Mouse (Mus musculus): ENCODE results near the gene Gimap4. TPM values are rescaled to one million over a fixed set of nuclear protein-coding genes. Genes with fewer than 3 reads are reported as not detected.

Gimap4 gene
- polyA plus RNA-seq, 1 experiment from 2014 or later = 1.5 TPM

DNA sequence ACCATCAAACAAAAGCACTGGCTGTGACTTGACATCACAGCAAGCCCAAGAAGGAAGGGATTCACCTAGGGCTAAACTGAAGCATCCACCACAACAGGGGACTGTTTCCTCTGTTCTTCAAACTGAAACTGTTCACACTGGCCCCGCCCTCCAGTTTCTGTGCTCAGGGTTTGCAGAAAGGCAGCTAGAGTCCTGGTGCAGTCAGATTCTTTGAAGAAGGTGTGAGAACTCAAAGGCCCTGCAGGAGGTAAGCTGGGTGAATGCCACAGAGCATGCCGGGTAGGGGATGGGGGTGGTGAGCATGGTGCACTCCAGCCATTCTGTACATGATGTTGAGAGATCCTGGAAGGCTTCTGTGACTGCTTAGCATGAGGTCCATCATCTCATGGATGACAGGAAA, 34.1 kb downstream of the Gimap4 start, which contains the start of the genes Gm28053 and Gimap7:
Gene Gm28053 (plus strand): TSS at position 153 of the 400 bp plus-strand sequence.
Gene Gimap7 (plus strand): TSS at position 167 of the 400 bp plus-strand sequence.
- no peak for ATAC-seq (ENCODE audit: low FRiP score)
- H3K9me3 ChIP-seq (ENCODE audit: control insufficient read depth, low read length) = no peaks in the 10 kb centered on the region
- no peak within 1 kb of the TSS for H3K9ac ChIP-seq
- H3K36me3 ChIP-seq (replicated peaks; ENCODE audit: control insufficient read depth, insufficient read depth) = no peaks in the 10 kb centered on the region
- H3K4me3 ChIP-seq (replicated peaks; ENCODE audit: low read length) = no peak within 1 kb of the TSS
- H3K27me3 ChIP-seq (ENCODE audit: control insufficient read depth, insufficient read depth, low read length) = no peaks in the 10 kb centered on the region
- no peaks in the 10 kb centered on the region for H3K4me1 ChIP-seq (replicated peaks; ENCODE audit: control insufficient read depth, insufficient read depth, low read length)
- H3K27ac ChIP-seq = no peak within 1 kb of the TSS
- no peak within 1 kb of the TSS for H3K4me2 ChIP-seq (replicated peaks)
- 62% methylated on average over 2 of the region's 2 CpGs for WGBS
- DNase-seq (ENCODE audit: low spot score) = no peak

GRCm38 (mm10) chr6:48720326-48720725, 36.0 kb downstream of the Gimap4 start:
- Histone ChIP-seq H3K4me3 (replicated peaks; ENCODE audit: low read length) (no peak overlapping the region), H3K27me3 (ENCODE audit: control insufficient read depth, insufficient read depth, low read length) (no peaks in the 10 kb centered on the region), H3K4me2 (replicated peaks) (no peak overlapping the region), H3K4me1 (replicated peaks; ENCODE audit: control insufficient read depth, insufficient read depth, low read length) (no peaks in the 10 kb centered on the region), H3K9ac (no peak overlapping the region), H3K9me3 (ENCODE audit: control insufficient read depth, low read length) (no peaks in the 10 kb centered on the region), H3K36me3 (replicated peaks; ENCODE audit: control insufficient read depth, insufficient read depth) (no peaks in the 10 kb centered on the region), H3K27ac (no peak overlapping the region)
- 85% methylated on average over 4 of the region's 4 CpGs for WGBS
- ATAC-seq (ENCODE audit: low FRiP score) (no peak), DNase-seq (ENCODE audit: low spot score) (no peak)

DNA sequence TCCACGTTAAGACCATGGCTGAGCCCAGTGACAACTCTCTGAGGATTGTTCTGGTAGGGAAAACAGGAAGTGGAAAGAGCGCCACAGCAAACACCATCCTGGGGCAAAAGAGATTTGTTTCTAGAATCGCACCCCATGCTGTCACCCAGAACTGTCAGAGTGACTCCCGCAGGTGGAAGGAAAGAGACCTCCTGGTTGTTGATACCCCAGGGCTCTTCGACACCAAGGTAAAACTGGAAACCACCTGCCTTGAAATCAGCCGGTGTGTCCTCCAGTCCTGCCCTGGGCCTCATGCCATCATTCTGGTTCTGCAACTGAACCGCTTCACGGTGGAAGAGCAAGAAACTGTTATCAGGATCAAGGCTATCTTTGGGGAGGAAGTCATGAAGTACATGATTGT, 39.1 kb downstream of the Gimap4 start:
- no peaks in the 10 kb centered on the region for H3K9me3 ChIP-seq (ENCODE audit: control insufficient read depth, low read length)
- no peak overlapping the region for H3K27ac ChIP-seq
- H3K4me2 ChIP-seq (replicated peaks) = no peak overlapping the region
- WGBS = 86% methylated on average over 8 of the region's 8 CpGs
- H3K36me3 ChIP-seq (replicated peaks; ENCODE audit: control insufficient read depth, insufficient read depth) = no peaks in the 10 kb centered on the region
- no peaks in the 10 kb centered on the region for H3K4me1 ChIP-seq (replicated peaks; ENCODE audit: control insufficient read depth, insufficient read depth, low read length)
- no peaks in the 10 kb centered on the region for H3K27me3 ChIP-seq (ENCODE audit: control insufficient read depth, insufficient read depth, low read length)
- no peak overlapping the region for H3K9ac ChIP-seq
- no peak for ATAC-seq (ENCODE audit: low FRiP score)
- no peak for DNase-seq (ENCODE audit: low spot score)
- H3K4me3 ChIP-seq (replicated peaks; ENCODE audit: low read length) = no peak overlapping the region

DNA sequence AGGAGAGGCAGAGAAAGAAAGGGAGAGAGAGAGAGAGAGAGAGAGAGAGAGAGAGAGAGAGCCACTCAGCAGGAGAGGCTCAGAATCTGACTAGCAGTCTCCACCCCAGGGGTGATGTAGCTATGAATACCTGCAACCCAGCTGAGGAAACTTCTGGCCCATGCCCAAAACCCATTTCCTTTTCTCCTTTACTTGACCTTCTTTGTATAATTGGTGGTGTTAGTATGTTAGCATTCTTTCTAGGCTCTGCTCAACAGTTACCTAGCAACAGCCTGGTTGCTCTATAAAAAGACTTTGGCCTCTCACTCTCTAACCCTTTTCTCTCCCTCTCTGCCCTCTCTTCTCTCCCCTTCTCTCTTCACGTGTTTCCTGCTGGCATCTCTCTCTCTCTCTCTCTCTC, 41.1 kb downstream of the Gimap4 start:
- no peaks in the 10 kb centered on the region for H3K27me3 ChIP-seq (ENCODE audit: control insufficient read depth, insufficient read depth, low read length)
- no peak overlapping the region for H3K4me3 ChIP-seq (replicated peaks; ENCODE audit: low read length)
- no peak overlapping the region for H3K27ac ChIP-seq
- DNase-seq (ENCODE audit: low spot score) (no peak), ATAC-seq (ENCODE audit: low FRiP score) (no peak)
- WGBS = 6% methylated on average over 1 of the region's 1 CpGs
- no peaks in the 10 kb centered on the region for H3K9me3 ChIP-seq (ENCODE audit: control insufficient read depth, low read length)
- no peak overlapping the region for H3K4me2 ChIP-seq (replicated peaks)
- H3K9ac ChIP-seq = no peak overlapping the region
- no peaks in the 10 kb centered on the region for H3K36me3 ChIP-seq (replicated peaks; ENCODE audit: control insufficient read depth, insufficient read depth)
- no peaks in the 10 kb centered on the region for H3K4me1 ChIP-seq (replicated peaks; ENCODE audit: control insufficient read depth, insufficient read depth, low read length)

DNA sequence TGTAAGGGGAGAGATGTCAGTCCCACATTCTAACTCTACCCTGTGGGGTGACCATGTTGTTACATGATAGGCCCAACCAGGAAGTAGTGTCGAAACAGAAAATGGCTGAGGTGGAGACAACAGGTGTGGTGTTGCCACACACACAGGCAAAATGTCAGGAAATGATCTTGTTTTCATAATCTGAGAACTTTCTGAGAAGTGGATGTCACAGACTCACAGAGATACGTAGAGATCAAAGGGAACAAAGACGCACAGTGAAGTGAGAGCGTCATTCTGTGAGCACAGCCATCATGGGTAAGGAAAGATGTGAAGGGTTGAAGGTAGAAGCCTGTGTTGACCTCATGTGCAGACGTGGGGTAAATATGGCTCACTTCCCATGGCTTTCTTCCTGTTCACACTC, 43.4 kb downstream of the Gimap4 start:
- H3K4me3 ChIP-seq (replicated peaks; ENCODE audit: low read length) = no peak overlapping the region
- H3K36me3 ChIP-seq (replicated peaks; ENCODE audit: control insufficient read depth, insufficient read depth) = no peaks in the 10 kb centered on the region
- H3K9me3 ChIP-seq (ENCODE audit: control insufficient read depth, low read length) = no peaks in the 10 kb centered on the region
- no peaks in the 10 kb centered on the region for H3K4me1 ChIP-seq (replicated peaks; ENCODE audit: control insufficient read depth, insufficient read depth, low read length)
- DNase-seq (ENCODE audit: low spot score) (no peak), ATAC-seq (ENCODE audit: low FRiP score) (no peak)
- H3K4me2 ChIP-seq (replicated peaks) = no peak overlapping the region
- H3K9ac ChIP-seq = no peak overlapping the region
- 90% methylated on average over 5 of the region's 5 CpGs for WGBS
- H3K27ac ChIP-seq = no peak overlapping the region
- no peaks in the 10 kb centered on the region for H3K27me3 ChIP-seq (ENCODE audit: control insufficient read depth, insufficient read depth, low read length)

GRCm38 (mm10) chr6:48732864-48733304, 48.5 kb downstream of the Gimap4 start:
- 55% methylated on average over 8 of the region's 8 CpGs for WGBS

GRCm38 (mm10) chr6:48733660-48734059, 49.3 kb downstream of the Gimap4 start:
- 88% methylated on average over 1 of the region's 1 CpGs for WGBS
- Histone ChIP-seq H3K4me3 (replicated peaks; ENCODE audit: low read length) (no peak overlapping the region), H3K9ac (no peak overlapping the region), H3K27ac (no peak overlapping the region), H3K36me3 (replicated peaks; ENCODE audit: control insufficient read depth, insufficient read depth) (no peaks in the 10 kb centered on the region), H3K4me2 (replicated peaks) (no peak overlapping the region), H3K9me3 (ENCODE audit: control insufficient read depth, low read length) (no peaks in the 10 kb centered on the region), H3K27me3 (ENCODE audit: control insufficient read depth, insufficient read depth, low read length) (no peaks in the 10 kb centered on the region), H3K4me1 (replicated peaks; ENCODE audit: control insufficient read depth, insufficient read depth, low read length) (no peaks in the 10 kb centered on the region)
- ATAC-seq (ENCODE audit: low FRiP score) (no peak), DNase-seq (ENCODE audit: low spot score) (no peak)

More at GRCm38 (mm10) chr6:48732864-48733304, 48.5 kb downstream of the Gimap4 start:
- ATAC-seq (ENCODE audit: low FRiP score) (no peak), DNase-seq (ENCODE audit: low spot score) (no peak)
- Histone ChIP-seq H3K36me3 (replicated peaks; ENCODE audit: control insufficient read depth, insufficient read depth) (no peaks in the 10 kb centered on the region), H3K4me3 (replicated peaks; ENCODE audit: low read length) (no peak overlapping the region), H3K4me2 (replicated peaks) (no peak overlapping the region), H3K9me3 (ENCODE audit: control insufficient read depth, low read length) (no peaks in the 10 kb centered on the region), H3K4me1 (replicated peaks; ENCODE audit: control insufficient read depth, insufficient read depth, low read length) (no peaks in the 10 kb centered on the region), H3K9ac (no peak overlapping the region), H3K27ac (no peak overlapping the region), H3K27me3 (ENCODE audit: control insufficient read depth, insufficient read depth, low read length) (no peaks in the 10 kb centered on the region)

GRCm38 (mm10) chr6:48737053-48737452, 52.7 kb downstream of the Gimap4 start:
- Histone ChIP-seq H3K36me3 (replicated peaks; ENCODE audit: control insufficient read depth, insufficient read depth) (no peaks in the 10 kb centered on the region), H3K27me3 (ENCODE audit: control insufficient read depth, insufficient read depth, low read length) (no peaks in the 10 kb centered on the region), H3K4me2 (replicated peaks) (no peak overlapping the region), H3K27ac (no peak overlapping the region), H3K9ac (no peak overlapping the region), H3K9me3 (ENCODE audit: control insufficient read depth, low read length) (no peaks in the 10 kb centered on the region), H3K4me1 (replicated peaks; ENCODE audit: control insufficient read depth, insufficient read depth, low read length) (no peaks in the 10 kb centered on the region; the same call in 1 of the 2 replicates), H3K4me3 (replicated peaks; ENCODE audit: low read length) (no peak overlapping the region)
- no peak for ATAC-seq (ENCODE audit: low FRiP score)
- 81% methylated on average over 2 of the region's 2 CpGs for WGBS
- DNase-seq (ENCODE audit: low spot score) = no peak

- WGBS = 94% methylated on average over 5 of the region's 5 CpGs
- Histone ChIP-seq H3K4me1 (replicated peaks; ENCODE audit: control insufficient read depth, insufficient read depth, low read length) (peaks cover 3% of the 10 kb centered on the region; the same call in 1 of the 2 replicates), H3K9me3 (ENCODE audit: control insufficient read depth, low read length) (no peaks in the 10 kb centered on the region), H3K36me3 (replicated peaks; ENCODE audit: control insufficient read depth, insufficient read depth) (no peaks in the 10 kb centered on the region), H3K27ac (no peak overlapping the region), H3K4me3 (replicated peaks; ENCODE audit: low read length) (no peak overlapping the region), H3K4me2 (replicated peaks) (no peak overlapping the region), H3K9ac (no peak overlapping the region), H3K27me3 (ENCODE audit: control insufficient read depth, insufficient read depth, low read length) (peaks cover 4% of the 10 kb centered on the region; the same call in 1 of the 2 replicates)
- DNase-seq (ENCODE audit: low spot score) (no peak), ATAC-seq (ENCODE audit: low FRiP score) (no peak)
Measured at GRCm38 (mm10) chr6:48737688-48738087, 53.3 kb downstream of the Gimap4 start.
